Comparison of ENCODE assay signal across 9 mouse cellular contexts in the genomic region with DNA sequence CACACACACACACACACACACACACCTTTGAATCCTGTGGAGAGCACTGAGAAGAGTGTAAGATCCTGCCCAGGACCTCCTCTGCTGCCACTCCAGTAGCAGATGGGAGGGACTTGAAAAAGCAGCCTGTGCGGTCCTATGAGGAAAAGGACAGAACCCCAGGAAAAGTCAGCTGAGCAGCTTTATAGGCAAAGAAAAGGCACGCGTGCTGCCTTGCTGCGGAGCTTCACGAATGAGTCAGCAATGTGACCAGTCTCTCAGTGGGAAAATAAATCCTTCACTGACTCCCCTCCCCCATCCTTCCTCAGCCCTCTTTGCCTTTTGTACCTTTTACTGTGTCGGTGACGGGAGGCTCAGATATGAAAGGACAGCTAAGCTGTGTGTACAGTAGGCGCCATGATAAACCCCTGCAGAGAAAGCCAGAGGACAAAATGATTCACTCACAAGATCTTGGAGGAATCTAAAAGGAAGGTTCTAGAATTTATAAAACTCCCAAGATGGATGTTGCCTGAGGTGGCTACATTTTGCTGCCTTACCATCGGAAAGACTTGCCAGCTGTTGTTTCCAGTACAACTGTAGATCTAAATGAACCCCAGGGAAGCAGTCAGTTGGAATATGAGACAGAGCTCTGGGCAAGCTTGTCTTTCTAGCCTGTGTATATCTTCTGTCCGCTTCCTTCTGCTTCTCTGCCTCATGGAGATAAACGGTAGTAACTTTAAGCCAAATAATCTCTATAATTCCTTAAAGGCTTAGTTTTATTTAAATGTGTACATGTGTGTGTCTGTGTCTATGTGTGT. TPM values are rescaled to one million over a fixed set of nuclear protein-coding genes. Genes with fewer than 3 reads are reported as not detected.
DNase-seq lines count a peak whose midpoint lies in the region; ATAC-seq lines count a peak whose summit lies in the region.
"Had no signal": no experiment of that assay in that cellular context is flagged by ENCODE, and none has a peak within 500 bp of the region (broad histone marks: within the 10 kb centered on the region; RNA-seq: fewer than 3 reads in every experiment).

No protein-coding gene starts in this region.

- no peaks in the 10 kb centered on the region for H3K27me3 ChIP-seq in lung, embryonic 15.5 days

- H3K9me3 ChIP-seq in lung, embryonic 15.5 days = no peaks in the 10 kb centered on the region
- H3K9me3 ChIP-seq: forebrain, embryonic 10.5 days had no signal

- peaks cover 17% of the 10 kb centered on the region for H3K4me1 ChIP-seq in lung, embryonic 15.5 days

- H3K9ac ChIP-seq in lung, embryonic 15.5 days = no peak overlapping the region

- H3K4me3 ChIP-seq in lung, embryonic 15.5 days = no peak overlapping the region
- H3K4me3 ChIP-seq: forebrain, embryonic 10.5 days had no signal

- WGBS in lung, embryonic 15.5 days = 35% methylated on average over 11 of the region's 11 CpGs

- peaks cover 45% of the 10 kb centered on the region for H3K36me3 ChIP-seq in lung, embryonic 15.5 days

- ATAC-seq in lung, embryonic 15.5 days (ENCODE audit: borderline replicate concordance, extremely low read depth, low FRiP score, low TSS enrichment) = peak; percentile 56

- peak; percentile 45 to 60 for DNase-seq in adrenal gland, adult (ENCODE audit: inconsistent age in 2 of 2, low spot score in 1 of 2)
- no peak for DNase-seq in adrenal gland, postnatal 25 days
- no peak for DNase-seq in lung, postnatal 14 days
- DNase-seq in kidney, adult 9 months = peak; percentile 46
- peak; percentile 18 for DNase-seq in retina, embryonic 14.5 days (ENCODE audit: low spot score)
- DNase-seq in layer of hippocampus, adult 8-10 months (ENCODE audit: low spot score in 2 of 2) = no peak
- no peak for DNase-seq in thymus, postnatal 10 days (ENCODE audit: low spot score in 2 of 2)

- H3K4me2 ChIP-seq in lung, embryonic 15.5 days = peak overlapping the region; percentile 9; the same call in 1 of the 2 replicates

- peak overlapping the region; percentile 60 for H3K27ac ChIP-seq in lung, embryonic 15.5 days
- H3K27ac ChIP-seq: forebrain, embryonic 10.5 days had no signal

RNA-seq across cellular contexts. Expression of a gene that starts 26.6 kb away (rescaled TPM):
- total RNA-seq in adrenal gland, postnatal 25 days (2021) = 18.7 and 27.2 TPM in 2 replicates
- polyA plus RNA-seq in lung, embryonic 15.5 days (2015; fragmentation: Nextera tagmentation; extraction: Ambion mirVana) = 30.2 and 32.1 TPM in 2 replicates
- total RNA-seq in layer of hippocampus, adult 8-10 months (2022) = 10 to 100 TPM; 16.5 to 19.4 (median 17.8) TPM

RNA-seq across cellular contexts. Expression of a gene that starts 47.2 kb away (rescaled TPM):
- total RNA-seq in adrenal gland, postnatal 25 days (2021) = 5.5 and 10.6 TPM in 2 replicates
- polyA plus RNA-seq in lung, embryonic 15.5 days (2015; fragmentation: Nextera tagmentation; extraction: Ambion mirVana) = 58.3 and 58.8 TPM in 2 replicates
- total RNA-seq in layer of hippocampus, adult 8-10 months (2022) = 10 to 100 TPM in 1 of 4 experiments, 1 to 10 TPM in 3; 2.2 to 11.9 (median 5.3) TPM

Comparison
In these comparisons a context has a peak if more than half of its experiments do, and no peak if none do; other contexts are left out.
1. DNase-seq: peak in adrenal gland, adult (2 of 2), kidney, adult 9 months (single experiment) and retina, embryonic 14.5 days (single experiment); none in adrenal gland, postnatal 25 days (single experiment), lung, postnatal 14 days (single experiment), layer of hippocampus, adult 8-10 months (0 of 2) and thymus, postnatal 10 days (0 of 2).